Mouse (Mus musculus) layer of hippocampus, postnatal 14 days (tissue): ENCODE data around the gene 4930590J08Rik. TPM values are rescaled to one million over a fixed set of nuclear protein-coding genes. Genes with fewer than 3 reads are reported as not detected.

Experiments
- DNase-seq, 2 experiments: peaks; one replicate each; pipeline ENCODE4 v3.0.0; 2021 to 2022; ENCODE audit warnings: low spot score in 2 of 2, mixed read lengths in 1 of 2
- total RNA-seq, 2 experiments: library from RNA; stranded (reverse); gene quantifications; 2 replicates each; pipeline ENCODE4 v1.2.3; 2021

Gene 4930590J08Rik
- total RNA-seq, 2 experiments from 2014 or later = 1.9 to 3.0 TPM

DNA sequence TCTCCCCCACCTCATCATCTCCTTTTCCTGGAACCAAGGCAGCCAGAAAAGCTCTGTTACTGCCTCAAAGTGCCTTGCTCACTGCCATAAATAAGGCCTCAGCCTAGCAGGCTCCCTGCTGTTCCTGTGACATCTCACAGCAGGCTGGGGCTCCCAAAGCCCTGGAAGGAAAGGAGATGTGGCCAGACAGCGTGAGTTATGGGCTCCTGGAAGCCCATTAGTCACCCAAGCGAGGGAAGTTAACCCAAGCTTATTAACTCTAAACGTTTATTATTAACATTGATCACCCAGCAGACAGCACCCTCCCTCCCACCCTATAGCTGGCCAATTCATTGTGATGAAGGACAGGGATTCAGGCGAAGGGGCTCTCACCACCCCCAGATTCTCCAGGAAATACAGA lies 60.8 kb downstream of the 4930590J08Rik start:
- no peak for DNase-seq

DNA sequence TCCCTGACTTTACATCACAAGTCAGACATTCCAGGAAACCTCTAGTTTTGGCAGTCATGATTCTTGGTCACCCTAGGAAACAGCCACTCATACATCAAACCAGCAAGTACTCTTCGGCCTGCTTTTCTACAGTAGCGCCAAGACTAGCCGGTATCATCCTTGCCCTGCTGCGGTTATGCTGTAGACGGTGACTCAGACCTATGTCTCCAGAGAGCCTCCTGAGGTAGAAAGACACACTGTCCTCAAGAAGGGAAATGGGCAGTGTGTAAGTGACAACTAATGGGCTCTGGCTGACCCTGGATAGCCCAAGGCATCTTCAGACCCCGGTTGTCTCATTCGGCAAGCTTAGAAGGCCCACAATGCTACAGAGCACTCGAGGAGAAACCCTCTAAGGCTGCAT lies 62.5 kb downstream of the 4930590J08Rik start:
- no peak for DNase-seq

DNA sequence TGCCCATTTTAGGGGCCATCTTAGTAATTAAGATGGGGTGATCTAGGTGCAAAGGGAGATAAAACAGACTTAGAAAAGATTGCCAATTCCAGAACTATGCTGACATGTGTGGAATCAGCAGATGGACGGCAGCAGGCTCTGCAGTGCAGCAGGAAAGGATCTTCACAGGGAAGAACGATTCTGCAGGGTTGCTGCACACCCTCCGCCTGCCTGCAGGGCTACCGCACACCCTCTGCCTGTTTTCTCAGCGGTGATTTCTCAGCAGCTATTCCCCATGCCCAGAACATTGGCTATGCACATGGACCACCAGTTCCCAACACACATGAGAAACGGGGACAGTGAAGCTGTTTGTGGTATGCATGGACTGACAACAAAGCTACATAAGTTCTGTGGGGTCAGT lies 63.4 kb downstream of the 4930590J08Rik start:
- DNase-seq = peak in 1 of 2 experiments; percentile 32

DNA sequence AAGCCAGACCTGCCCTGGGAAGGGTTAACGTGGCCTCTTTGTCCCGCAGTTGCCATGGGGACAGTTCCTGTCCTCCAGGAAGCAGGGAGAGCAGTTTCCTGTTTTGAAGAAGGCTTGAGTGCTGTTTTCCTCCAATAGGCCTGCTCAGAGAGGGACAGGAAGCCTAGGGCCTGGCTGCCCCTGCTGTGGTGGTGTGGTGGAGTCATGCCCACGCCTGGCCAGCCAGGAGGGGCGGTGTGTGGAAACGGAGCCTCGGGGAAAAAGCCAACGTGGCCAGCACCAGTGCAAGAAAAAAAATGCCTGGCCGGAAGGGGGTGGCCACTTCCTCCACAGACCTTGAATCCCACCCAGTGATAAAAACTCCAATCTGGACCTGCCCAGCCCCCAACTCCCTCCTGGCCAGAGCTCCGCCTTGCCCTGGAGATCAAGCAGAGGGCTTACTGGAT lies 69.6 kb downstream of the 4930590J08Rik start:
- no peak for DNase-seq

DNA sequence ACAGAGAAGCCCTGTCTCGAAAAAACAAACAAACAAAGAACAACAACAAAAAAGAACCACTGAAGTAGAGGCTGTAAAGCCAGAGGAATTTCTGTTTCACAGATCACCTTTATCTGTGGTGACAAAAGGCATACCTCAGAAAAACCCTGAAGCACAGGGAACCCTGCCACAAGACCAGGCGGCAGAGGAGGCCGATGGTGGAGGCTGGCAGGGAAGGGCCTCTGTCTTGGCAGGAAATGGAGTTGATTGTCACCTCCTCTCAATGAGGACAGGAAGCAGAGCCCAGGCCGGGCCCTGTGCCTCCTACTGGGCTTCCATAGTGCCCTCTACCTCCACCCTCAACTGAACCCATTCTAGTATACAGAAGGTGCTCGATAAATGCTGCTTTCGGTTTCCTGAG lies 71.4 kb downstream of the 4930590J08Rik start:
- no peak for DNase-seq

DNA sequence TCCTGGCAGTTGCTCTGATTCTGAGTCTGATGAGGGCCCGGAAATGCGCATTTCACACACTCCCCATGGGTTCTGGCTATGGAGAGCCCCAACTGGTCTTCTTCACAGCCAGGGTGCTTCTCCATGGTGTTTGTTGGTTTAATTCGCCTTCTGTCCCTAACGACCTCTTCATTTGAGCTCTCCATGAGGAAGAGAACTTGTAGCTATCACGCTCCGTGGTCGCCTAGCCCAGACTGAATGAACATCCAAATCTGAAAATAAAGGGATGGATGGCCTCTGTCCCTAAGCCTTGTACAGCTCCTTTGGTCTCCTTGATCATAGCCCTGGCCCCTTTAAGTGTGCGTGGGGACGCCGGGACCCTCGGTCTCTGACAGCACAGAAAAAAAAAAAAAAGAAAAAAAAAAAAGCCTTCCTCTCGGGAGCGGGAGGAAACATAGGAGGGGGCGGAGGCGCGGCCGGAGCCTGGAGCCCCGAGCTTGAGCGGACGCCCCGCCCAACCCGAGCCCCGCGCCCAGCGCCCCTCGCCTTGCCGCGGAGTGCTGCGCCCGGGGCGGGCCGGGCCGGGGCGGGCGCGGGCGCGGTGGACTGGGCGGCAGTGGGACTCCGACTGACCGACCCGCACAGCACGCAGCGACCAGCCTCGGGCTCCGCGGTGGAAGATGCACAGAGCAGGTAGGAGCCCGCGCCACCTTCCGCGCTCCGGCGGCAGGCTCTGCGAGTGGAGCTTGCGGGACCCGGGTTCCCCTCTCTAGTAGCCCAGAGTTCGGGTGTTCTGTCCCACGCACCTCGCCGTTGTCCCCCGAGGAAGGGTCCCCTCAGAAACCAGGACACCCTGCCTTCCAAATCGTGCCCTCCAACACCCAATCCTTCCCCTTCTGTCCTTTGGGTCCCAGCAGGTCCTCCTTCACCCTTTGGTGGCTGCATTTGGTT lies 76.0 kb downstream of the 4930590J08Rik start, which contains the start of gene Fgd5:
Gene Fgd5 (plus strand): TSS at position 508 of the 930 bp plus-strand sequence.
- no peak for DNase-seq

DNA sequence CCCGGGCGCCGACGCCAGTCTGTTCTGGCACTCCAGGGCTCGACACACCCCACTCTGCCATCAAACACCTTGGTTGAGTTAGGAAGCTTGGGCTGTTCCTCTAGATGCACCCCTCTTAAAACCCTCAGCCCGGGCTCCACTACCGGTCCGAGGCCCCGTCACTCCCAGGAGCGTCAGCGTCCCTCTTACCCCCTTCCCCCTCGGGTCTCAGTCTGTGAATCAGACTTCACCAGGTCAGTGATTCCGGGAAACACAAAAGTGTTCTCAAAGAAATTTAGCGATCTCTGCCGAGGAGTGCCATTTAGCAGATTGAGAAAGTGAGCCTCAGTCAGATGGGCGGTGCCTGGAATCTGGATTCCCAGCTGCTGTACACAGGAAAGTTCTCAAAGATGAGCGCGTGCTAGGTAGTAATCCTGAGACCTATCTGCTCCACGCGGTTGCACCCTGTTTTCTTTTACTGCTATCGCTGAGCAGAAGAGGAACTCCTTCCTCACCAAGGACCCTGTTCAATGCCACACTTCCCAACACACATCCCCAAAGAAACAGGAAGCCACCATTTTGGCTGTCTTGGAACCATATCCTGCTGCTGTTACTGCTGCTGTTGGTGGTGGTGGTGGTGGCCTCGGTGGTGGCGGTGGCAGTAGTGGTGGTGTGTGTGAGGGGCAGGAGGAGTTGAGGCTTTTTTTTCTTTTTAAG lies 76.8 kb downstream of the 4930590J08Rik start:
- no peak for DNase-seq

DNA sequence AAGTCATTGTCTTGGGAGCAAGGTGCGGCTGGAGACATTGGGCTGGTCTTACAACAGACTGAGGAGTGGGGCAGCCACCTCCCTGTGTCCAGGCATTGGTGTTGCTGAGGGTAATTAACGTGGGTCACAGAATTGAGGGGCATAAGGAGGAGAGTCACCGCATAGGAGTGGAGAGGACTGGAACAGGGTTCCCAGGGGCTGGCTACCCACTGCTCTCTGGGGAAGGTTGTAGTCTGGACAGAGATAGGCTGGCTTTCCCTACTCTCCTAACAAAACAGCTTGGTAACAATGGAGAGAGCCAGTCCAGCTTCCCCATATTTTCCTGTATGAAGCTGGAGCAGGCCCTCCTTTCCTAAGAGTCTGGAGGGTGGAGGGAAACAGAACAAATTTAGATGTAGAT lies 77.4 kb downstream of the 4930590J08Rik start:
- no peak for DNase-seq

DNA sequence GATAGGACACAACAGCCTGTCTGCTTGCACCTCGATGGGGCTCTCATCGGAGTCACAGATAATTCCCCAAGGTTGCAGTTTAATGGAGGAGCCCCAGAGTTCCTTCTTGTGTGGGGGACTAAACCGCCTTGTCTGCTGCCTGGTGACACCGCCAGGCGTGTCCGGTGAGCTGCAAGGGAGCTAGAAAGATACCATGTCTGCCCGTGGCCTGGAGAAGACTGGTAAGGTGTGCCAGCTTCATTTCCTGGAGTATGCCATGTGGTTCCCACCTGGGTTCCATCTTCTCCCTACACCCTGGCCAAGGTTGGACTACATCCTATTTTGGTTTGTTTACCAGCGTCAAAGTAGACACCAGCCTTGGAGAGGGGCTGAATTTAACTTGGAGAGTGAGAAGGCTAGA lies 87.5 kb downstream of the 4930590J08Rik start:
- no peak for DNase-seq

DNA sequence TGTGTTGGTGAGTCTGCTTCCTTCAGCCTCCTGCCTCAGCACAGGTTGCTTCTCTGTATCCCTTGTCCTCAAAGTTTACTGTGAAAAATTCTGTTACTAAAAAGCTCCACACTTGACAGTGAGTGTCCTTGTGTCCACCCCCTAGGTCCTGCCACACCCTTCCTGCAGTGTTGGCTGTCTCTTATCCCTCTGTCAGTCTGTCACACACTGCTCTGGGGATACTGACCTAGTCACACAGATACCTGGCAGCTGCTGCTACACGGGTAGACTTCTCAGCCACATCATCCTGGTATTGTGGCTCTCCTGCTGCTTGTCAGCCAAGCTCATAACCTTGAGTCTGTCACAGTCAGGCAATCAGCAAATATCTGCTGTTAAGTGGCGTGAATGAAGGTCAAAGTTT lies 90.2 kb downstream of the 4930590J08Rik start:
- DNase-seq = no peak

DNA sequence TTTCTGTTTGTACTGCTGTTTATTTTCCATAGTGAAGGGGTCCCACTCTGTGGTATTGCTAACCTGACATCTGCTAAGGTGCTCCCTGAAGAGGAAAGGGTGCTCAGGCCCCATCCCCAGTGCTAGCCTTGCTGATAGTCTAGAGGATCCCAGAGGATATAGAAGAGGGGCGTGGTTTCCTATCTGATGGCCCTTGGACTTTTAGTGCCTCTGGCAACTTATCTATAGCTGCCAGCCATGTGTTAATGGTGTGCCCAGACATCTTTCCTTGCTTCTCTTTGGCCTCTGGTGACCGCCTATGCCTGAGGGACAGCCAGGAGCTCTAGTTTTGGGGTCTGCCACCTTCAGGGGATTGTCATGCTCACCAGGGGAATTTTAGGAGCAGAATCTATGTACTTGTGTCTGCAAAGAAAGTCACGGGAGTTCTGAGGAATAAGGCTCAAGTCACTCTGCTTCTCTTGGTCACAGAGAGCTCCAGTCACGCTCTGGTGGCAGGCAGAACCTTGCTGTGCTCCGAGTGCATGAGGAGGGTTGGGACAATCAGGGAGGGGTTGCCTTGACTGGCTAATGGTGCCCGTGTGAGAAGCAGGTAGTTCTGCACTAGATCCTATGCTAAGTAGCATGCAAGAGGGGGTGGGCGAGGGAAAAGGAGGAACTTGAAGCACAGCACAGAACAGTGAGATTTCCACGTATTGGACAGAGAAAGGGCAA lies 91.3 kb downstream of the 4930590J08Rik start:
- no peak for DNase-seq

DNA sequence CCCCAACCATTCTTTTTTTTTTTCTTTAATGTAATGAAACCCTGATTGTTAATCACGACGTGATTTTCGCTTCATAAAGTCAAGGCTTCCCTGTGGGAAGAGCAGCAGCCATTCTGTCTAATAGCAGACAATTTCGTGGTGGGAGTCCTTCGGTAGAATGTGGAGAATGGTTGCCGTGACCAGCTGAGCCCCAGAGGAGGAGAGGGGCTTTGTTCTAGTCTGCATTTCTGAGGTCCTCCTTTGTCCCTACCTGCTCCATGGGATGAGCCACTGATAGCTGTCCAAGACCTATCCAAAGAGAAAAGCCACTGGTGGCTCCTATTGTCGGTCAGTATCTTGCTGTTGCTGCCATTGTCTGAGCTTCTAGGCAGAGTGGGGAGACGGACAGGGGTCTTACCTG lies 93.5 kb downstream of the 4930590J08Rik start:
- no peak for DNase-seq

Other genes with a start within 250 kb of the 4930590J08Rik start
- 100 to 1,000 TPM; 149 to 151 TPM for gene Slc6a6, start 218.8 kb upstream of the 4930590J08Rik start, total RNA-seq
- gene Grip2, start 75.6 kb upstream of the 4930590J08Rik start, total RNA-seq = 1 to 10 TPM; 7.9 to 9.6 TPM
- gene Ccdc174, start 24.8 kb upstream of the 4930590J08Rik start, total RNA-seq = 10 to 100 TPM; 21.6 to 25.3 TPM
- 1 to 10 TPM; 7.3 to 8.5 TPM for gene Fgd5, start 76.1 kb downstream of the 4930590J08Rik start, total RNA-seq
- gene Nr2c2, start 188.6 kb downstream of the 4930590J08Rik start, total RNA-seq = 10 to 100 TPM; 80.3 to 84.9 TPM